Mouse (Mus musculus): ENCODE measurements at regions not wholly inside any gene's neighbourhood (a gene's known extent, or its start where the extent isn't known, plus 50 kb on each side); places are given as distances from the start of the nearest gene placed in this dataset.

- no peak for DNase-seq
These were observed 70.9 kb upstream of the Adgrl4 start for GRCm38 (mm10) chr3:151366707-151367306.

GRCm38 (mm10) chr3:151383326-151384019 lies 54.2 kb upstream of the Adgrl4 start:
- peak; percentile 17 for DNase-seq

- no peak for DNase-seq
These were observed 52.8 kb upstream of the Adgrl4 start for GRCm38 (mm10) chr3:151384850-151385249.

- peak; percentile 11 for DNase-seq
These were observed 51.6 kb upstream of the Adgrl4 start for GRCm38 (mm10) chr3:151386103-151386502.
